Mouse (Mus musculus) intestine, embryonic 15.5 days (tissue): ENCODE measurements around the gene Tspyl1. TPM values are rescaled to one million over a fixed set of nuclear protein-coding genes. Genes with fewer than 3 reads are reported as not detected.
"Not testable (repeated sequence)": the region's sequence is repeated elsewhere in the genome, so short reads cannot be mapped to it uniquely, and the experiment has no call there.

Source experiments
- ATAC-seq: fragments of 200-750 bp; cut with Nextera tagmentation; 2 replicates; pipeline ENCODE4 v1.8.0; 2017; ENCODE audit warnings: moderate TSS enrichment, moderate library complexity
- H3K27ac ChIP-seq: fragments of 300-500 bp; sonication (generic); 2 replicates; pipeline ENCODE4 v1.5.1; 2015; ENCODE audit warnings: mild to moderate bottlenecking, inconsistent platforms
- H3K27me3 ChIP-seq: fragments of 300-500 bp; sonication (generic); replicated peaks from 2 replicates; pipeline ENCODE4 v1.6.1; 2015; ENCODE audit warnings: inconsistent platforms
- H3K36me3 ChIP-seq: fragments of 300-500 bp; sonication (generic); 2 replicates; pipeline ENCODE4 v1.6.1; 2015; ENCODE audit warnings: inconsistent platforms
- H3K4me1 ChIP-seq: fragments of 300-500 bp; sonication (generic); replicated peaks from 2 replicates; pipeline ENCODE4 v1.6.1; 2015; ENCODE audit warnings: inconsistent platforms
- H3K4me2 ChIP-seq: fragments of 300-500 bp; sonication (generic); replicated peaks from 2 replicates; pipeline ENCODE4 v1.6.1; 2015; ENCODE audit warnings: mild to moderate bottlenecking, inconsistent platforms
- H3K4me3 ChIP-seq: fragments of 300-500 bp; sonication (generic); replicated peaks from 2 replicates; pipeline ENCODE4 v1.5.1; 2015; ENCODE audit warnings: inconsistent platforms
- H3K9ac ChIP-seq: fragments of 300-500 bp; sonication (generic); 2 replicates; pipeline ENCODE4 v1.6.1; 2015; ENCODE audit warnings: inconsistent platforms
- H3K9me3 ChIP-seq: fragments of 300-500 bp; sonication (generic); 2 replicates; pipeline ENCODE4 v1.6.1; 2016; ENCODE audit warnings: inconsistent platforms
- WGBS: fragments of 180-500 bp; shearing (Covaris S2); methylation state at CpG from one replicate; pipeline ENCODE4 v1.1.7; 2015; 5-methylcytosine and 5-hydroxymethylcytosine counted together
- polyA plus RNA-seq: library from polyadenylated mRNA; unstranded; fragments of >200 nt; fragmentation: Nextera tagmentation; extraction: Ambion mirVana; gene quantifications from 2 replicates; pipeline ENCODE4 v1.2.1, GENCODE M21; 2015

Tspyl1 gene
- polyA plus RNA-seq: 62.2 and 67.2 TPM in 2 replicates

DNA sequence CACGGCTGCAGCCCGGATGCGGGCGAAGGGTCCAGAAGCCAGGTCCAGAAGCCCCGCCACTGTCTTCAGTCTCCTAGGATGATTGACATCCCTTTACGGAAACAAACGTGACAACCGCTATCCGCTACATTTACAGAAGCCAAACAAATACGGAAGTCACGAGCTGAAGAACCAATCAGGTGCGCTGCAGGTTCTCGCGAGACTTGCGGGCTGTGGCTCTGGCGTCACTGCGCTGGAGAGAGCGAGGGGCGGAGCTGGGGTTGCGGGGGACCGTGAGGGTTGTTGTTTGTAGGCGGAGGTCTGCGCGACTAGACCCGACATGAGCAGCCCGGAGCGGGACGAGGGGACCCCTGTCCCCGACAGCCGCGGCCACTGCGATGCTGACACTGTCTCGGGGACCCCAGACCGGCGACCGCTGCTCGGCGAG is at the start of gene Tspyl1:
Tspyl1 (plus strand) TSS at position 229 of the 427 bp plus-strand sequence.
- H3K9me3 ChIP-seq: no peaks in the 10 kb centered on the region
- H3K4me1 ChIP-seq: peaks cover 12% of the 10 kb centered on the region; the same call in 1 of the 2 replicates
- peak within 1 kb of the TSS; percentile 62; the same call in 1 of the 2 replicates for H3K27ac ChIP-seq
- H3K4me2 ChIP-seq: peak within 1 kb of the TSS; percentile 74
- H3K27me3 ChIP-seq: no peaks in the 10 kb centered on the region
- peak within 1 kb of the TSS; percentile 78 for H3K9ac ChIP-seq
- under 1% methylated on average over 38 of the region's 38 CpGs for WGBS
- H3K36me3 ChIP-seq: no peaks in the 10 kb centered on the region
- H3K4me3 ChIP-seq: peak within 1 kb of the TSS; percentile 78
- peak; percentile 99 for ATAC-seq

DNA sequence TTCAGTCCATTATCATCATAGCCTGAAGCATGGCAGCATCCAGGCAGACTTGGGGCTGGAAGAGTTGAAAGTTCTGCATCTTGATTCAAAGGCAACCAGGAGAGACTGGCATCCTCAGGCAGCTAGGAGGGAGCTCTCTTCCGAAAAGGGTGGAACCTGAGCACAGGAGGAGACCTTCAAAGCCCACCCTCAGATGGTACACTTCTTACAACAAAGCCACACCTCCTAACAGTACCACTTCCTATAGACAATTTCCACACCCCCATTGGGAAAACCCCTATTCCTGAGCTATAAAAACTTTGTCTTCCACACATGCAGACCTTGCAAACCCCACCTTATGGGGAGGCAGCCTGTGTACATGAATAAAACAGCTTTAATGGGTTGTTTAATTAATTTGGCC is 48.6 kb upstream of the Tspyl1 start:
- H3K4me3 ChIP-seq: no peak overlapping the region
- no peaks in the 10 kb centered on the region for H3K27me3 ChIP-seq
- ATAC-seq: no peak
- H3K36me3 ChIP-seq: no peaks in the 10 kb centered on the region
- no peak overlapping the region for H3K4me2 ChIP-seq
- H3K9me3 ChIP-seq: no peaks in the 10 kb centered on the region
- no peaks in the 10 kb centered on the region for H3K4me1 ChIP-seq
- H3K9ac ChIP-seq: no peak overlapping the region
- no peak overlapping the region for H3K27ac ChIP-seq
- WGBS: 79% methylated on average over 1 of the region's 1 CpGs

DNA sequence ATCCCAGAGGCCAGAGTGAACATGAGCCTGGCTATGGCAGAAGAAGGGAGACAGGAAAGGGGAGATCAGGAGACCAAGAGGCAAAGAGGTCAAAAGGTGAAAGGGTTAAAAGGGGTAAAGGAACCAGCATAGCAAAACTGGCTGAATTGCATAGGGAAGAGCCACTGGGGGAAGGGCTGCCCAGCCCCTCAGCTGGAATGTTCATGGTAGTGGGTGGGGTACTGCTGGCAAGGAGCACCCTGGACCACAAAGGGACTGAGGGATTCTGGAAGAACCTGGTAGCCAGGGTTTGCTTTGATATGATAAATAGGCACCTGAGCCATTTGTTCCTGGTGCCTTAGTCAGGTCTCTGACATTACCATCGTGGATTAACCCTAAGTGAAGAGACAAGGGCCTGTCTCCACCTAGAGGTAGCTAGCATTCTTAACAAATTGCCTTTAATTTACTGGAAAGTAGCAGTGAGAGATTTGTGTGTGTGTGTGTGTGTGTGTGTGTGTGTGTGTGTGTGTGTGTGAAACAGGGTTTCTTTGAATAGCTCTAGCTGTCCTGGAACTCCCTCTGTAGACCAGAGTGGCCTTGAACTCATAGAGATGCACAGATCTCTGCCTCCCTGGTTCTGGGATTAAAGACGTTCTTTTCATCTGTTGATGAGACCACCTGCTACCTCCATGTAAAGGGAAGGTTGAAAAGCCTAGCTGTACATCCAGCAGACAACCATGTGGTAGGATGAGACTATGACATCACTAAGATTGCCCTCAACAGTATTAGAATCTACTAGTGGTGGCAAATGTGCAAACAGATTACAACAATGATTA is 47.9 kb upstream of the Tspyl1 start:
- Histone ChIP-seq H3K36me3 (no peaks in the 10 kb centered on the region), H3K4me1 (no peaks in the 10 kb centered on the region), H3K27me3 (no peaks in the 10 kb centered on the region), H3K9ac (no peak overlapping the region), H3K9me3 (no peaks in the 10 kb centered on the region), H3K27ac (no peak overlapping the region), H3K4me3 (no peak overlapping the region), H3K4me2 (no peak overlapping the region)
- 23% methylated on average over 2 of the region's 2 CpGs for WGBS
- ATAC-seq: no peak

DNA sequence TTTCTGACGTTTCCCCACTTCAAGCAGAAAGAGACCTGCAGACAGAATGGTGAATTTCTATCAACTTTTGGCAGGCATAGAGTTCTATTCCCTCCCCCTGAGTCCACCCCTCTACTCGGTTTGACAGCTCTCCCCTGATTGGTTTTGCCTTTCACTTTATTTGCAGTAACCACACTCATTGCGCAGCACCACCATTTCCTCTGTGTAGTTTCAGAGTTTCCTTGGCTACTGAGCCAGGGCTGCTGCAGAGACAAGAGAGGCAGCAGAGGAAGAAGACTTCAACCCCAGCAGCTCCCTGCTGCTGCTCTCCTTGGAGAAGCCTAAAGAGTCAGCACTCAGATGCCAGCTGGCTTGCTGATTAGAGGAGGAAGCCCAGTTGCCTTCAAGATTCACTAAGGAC is 46.6 kb upstream of the Tspyl1 start:
- WGBS: 30% methylated on average over 3 of the region's 3 CpGs
- no peaks in the 10 kb centered on the region for H3K4me1 ChIP-seq
- H3K4me2 ChIP-seq: no peak overlapping the region
- H3K9me3 ChIP-seq: no peaks in the 10 kb centered on the region
- no peak overlapping the region for H3K9ac ChIP-seq
- no peaks in the 10 kb centered on the region for H3K27me3 ChIP-seq
- H3K4me3 ChIP-seq: no peak overlapping the region
- ATAC-seq: no peak
- H3K27ac ChIP-seq: no peak overlapping the region
- no peaks in the 10 kb centered on the region for H3K36me3 ChIP-seq

DNA sequence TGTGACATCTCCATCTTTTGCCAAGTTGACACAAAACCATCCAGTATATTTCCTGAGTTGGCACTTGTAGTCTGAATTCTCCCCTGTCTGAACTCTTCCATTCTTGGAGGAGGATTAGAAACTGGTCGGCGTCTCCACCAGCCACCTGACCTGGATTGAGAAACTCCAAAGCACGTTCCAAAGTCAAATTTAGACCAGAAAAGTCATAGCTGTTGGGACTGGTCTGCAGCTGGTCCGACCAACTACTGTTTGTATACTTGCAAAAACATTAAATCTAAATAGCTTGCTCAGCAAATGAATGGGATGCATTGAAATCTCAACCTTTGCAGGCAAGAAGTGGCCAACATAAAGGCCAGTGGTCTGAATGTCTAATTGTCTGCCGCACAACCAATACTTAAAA is 45.4 kb upstream of the Tspyl1 start:
- Histone ChIP-seq H3K9me3 (no peaks in the 10 kb centered on the region), H3K9ac (no peak overlapping the region), H3K36me3 (no peaks in the 10 kb centered on the region), H3K4me1 (no peaks in the 10 kb centered on the region), H3K27me3 (no peaks in the 10 kb centered on the region), H3K4me3 (no peak overlapping the region), H3K4me2 (no peak overlapping the region), H3K27ac (no peak overlapping the region)
- ATAC-seq: no peak
- 79% methylated on average over 5 of the region's 5 CpGs for WGBS

DNA sequence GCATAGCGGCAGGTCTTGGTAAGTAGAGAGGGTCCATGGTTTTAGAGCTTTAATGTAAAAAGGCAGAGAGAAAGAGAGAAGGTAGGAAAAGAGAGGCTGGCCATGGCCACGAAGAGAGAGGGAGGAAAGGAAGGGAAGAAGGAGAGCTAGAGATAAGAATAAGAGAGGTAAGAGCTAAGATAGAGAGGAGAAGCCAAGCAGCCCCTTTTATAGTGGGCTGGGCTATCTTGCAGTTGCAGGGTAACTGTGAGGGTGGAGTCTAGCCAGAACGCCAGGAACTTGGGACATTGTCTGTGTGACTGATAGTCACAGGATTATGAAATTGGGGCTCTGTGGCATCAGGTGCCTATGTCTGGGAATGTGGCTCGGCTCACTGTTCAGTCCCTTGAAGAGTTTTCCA is 43.5 kb upstream of the Tspyl1 start:
- no peak overlapping the region for H3K27ac ChIP-seq
- no peaks in the 10 kb centered on the region for H3K9me3 ChIP-seq
- no peaks in the 10 kb centered on the region for H3K4me1 ChIP-seq
- no peaks in the 10 kb centered on the region for H3K36me3 ChIP-seq
- no peak overlapping the region for H3K9ac ChIP-seq
- 70% methylated on average over 4 of the region's 4 CpGs for WGBS
- no peak overlapping the region for H3K4me3 ChIP-seq
- H3K4me2 ChIP-seq: no peak overlapping the region
- ATAC-seq: no peak
- no peaks in the 10 kb centered on the region for H3K27me3 ChIP-seq

DNA sequence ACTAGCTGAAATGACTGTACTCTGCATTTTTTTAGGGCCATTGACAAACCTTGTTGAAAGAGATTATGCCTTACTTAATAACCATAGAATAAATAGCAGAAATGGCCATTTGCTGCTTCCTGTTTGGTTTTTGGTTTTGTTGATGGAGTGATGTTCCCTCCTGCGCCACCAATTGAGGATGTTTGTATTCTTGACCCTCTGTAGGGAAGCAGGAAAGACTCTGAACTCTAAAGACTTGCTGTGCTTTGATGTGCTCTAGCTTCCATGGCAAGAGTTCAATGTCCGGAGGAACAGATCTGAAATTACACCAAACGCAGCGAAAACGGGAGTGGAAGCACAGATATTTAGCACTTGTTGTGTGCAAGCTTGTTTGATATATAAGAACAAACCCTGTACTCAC is 37.2 kb upstream of the Tspyl1 start:
- Histone ChIP-seq H3K9me3 (no peaks in the 10 kb centered on the region), H3K4me2 (no peak overlapping the region), H3K4me1 (no peaks in the 10 kb centered on the region), H3K4me3 (no peak overlapping the region), H3K9ac (no peak overlapping the region), H3K27me3 (no peaks in the 10 kb centered on the region), H3K27ac (no peak overlapping the region), H3K36me3 (no peaks in the 10 kb centered on the region)
- ATAC-seq: no peak
- 72% methylated on average over 5 of the region's 5 CpGs for WGBS

DNA sequence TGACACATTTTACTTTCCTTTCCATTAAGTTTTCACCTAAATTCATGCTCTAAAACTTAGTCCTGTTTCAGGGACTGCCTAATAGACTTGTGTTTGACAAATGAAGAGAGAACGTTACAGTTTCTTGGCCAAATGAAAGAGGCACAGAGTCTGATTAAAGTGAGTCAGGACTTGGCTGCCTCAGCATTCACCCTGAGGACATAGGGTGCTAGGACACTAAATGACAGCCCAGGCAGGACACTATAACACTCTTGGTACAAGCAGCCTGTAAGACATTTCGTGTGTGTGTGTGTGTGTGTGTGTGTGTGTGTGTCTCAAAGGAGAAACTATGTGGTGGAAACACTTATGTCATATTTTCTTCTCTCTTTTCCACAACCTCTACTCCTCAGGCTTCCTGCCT is 35.9 kb upstream of the Tspyl1 start:
- H3K4me2 ChIP-seq: no peak overlapping the region
- no peak overlapping the region for H3K27ac ChIP-seq
- H3K27me3 ChIP-seq: no peaks in the 10 kb centered on the region
- H3K9me3 ChIP-seq: no peaks in the 10 kb centered on the region
- ATAC-seq: no peak
- no peaks in the 10 kb centered on the region for H3K4me1 ChIP-seq
- H3K36me3 ChIP-seq: no peaks in the 10 kb centered on the region
- H3K4me3 ChIP-seq: no peak overlapping the region
- WGBS: 65% methylated on average over 2 of the region's 2 CpGs
- no peak overlapping the region for H3K9ac ChIP-seq

DNA sequence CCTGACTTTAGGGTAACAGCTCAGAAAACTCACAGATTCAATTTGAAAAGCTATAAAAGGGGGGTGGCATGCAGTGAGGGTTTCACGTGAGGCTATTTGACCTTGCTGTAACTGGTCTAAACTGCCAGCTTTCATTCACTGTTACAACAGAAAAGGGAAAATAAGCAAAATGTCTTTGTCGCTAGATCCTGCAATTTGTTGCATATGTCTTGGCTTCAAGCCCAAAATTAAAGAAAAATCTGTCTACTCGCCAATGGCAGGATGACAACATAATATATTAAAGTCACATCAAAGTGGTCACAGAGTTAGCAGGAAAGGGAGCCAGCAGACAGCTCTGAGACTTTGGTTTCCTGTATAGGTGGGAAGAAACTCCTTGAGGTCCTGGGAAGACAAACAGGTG is 34.2 kb upstream of the Tspyl1 start:
- no peak for ATAC-seq
- no peak overlapping the region for H3K9ac ChIP-seq
- H3K27ac ChIP-seq: no peak overlapping the region
- no peaks in the 10 kb centered on the region for H3K4me1 ChIP-seq
- H3K4me3 ChIP-seq: no peak overlapping the region
- H3K4me2 ChIP-seq: no peak overlapping the region
- H3K36me3 ChIP-seq: no peaks in the 10 kb centered on the region
- H3K27me3 ChIP-seq: no peaks in the 10 kb centered on the region
- WGBS: 29% methylated on average over 3 of the region's 3 CpGs
- no peaks in the 10 kb centered on the region for H3K9me3 ChIP-seq

DNA sequence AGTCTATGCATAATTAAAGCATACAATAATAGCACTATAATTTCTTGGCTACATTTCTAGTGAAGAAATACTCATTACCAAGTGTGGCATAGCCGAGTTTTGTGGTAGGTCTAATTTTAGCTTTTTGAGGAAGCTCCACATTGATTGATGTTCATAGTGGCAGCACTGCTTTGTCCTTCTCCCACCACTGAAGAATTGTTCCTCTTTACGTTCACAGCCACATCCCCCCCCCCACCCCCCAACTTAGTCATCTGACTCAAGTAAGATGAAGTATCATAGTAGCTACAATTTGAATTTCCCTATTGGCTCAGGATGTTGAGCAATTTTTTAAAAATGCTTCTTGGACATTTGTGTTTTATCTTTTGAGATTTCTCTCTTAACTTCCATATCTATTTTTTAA is 32.4 kb upstream of the Tspyl1 start:
- no peak for ATAC-seq
- no peaks in the 10 kb centered on the region for H3K36me3 ChIP-seq
- no peak overlapping the region for H3K4me3 ChIP-seq
- H3K9ac ChIP-seq: no peak overlapping the region
- WGBS: 42% methylated on average over 2 of the region's 2 CpGs
- no peak overlapping the region for H3K4me2 ChIP-seq
- H3K27ac ChIP-seq: no peak overlapping the region
- H3K9me3 ChIP-seq: no peaks in the 10 kb centered on the region
- H3K27me3 ChIP-seq: no peaks in the 10 kb centered on the region
- no peaks in the 10 kb centered on the region for H3K4me1 ChIP-seq

DNA sequence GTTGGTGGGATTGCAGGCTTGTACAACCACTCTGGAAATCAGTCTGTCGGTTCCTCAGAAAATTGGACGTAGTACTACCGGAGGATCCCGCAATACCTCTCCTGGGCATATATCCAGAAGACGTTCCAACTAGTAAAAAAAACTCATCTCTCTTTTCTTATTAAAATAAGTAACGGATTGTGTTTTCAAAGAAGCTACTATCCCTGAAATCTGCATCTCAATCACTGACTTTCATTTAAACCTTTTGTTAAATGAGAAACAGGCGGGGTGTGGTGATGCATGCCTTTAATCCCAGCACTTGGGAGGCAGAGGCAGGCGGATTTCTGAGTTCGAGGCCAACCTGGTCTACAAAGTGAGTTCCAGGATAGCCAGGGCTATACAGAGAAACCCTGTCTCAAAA is 29.2 kb upstream of the Tspyl1 start:
- H3K9me3 ChIP-seq, ATAC-seq, H3K36me3 ChIP-seq, H3K27ac ChIP-seq, H3K4me1 ChIP-seq, H3K4me3 ChIP-seq, H3K27me3 ChIP-seq, H3K4me2 ChIP-seq, H3K9ac ChIP-seq: not testable (repeated sequence)
- WGBS: 87% methylated on average over 9 of the region's 9 CpGs

DNA sequence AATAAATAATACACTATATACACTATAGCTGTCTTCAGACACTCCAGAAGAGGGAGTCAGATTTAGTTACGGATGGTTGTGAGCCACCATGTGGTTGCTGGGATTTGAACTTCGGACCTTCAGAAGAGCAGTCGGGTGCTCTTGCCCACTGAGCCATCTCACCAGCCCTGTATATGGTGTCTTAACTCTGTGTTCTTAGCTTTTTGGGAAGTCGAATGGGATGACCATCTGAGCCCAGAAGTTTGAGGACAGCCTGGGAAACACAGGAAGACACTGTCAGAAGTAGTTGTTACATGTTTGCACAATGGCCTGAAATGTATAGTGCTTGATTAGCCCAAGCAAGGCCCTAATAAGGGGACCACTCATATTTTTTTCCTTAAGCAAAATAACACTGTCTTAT is 16.9 kb upstream of the Tspyl1 start:
- no peaks in the 10 kb centered on the region for H3K36me3 ChIP-seq
- no peak overlapping the region for H3K27ac ChIP-seq
- H3K4me3 ChIP-seq: no peak overlapping the region
- no peaks in the 10 kb centered on the region for H3K9me3 ChIP-seq
- H3K4me2 ChIP-seq: no peak overlapping the region
- no peaks in the 10 kb centered on the region for H3K4me1 ChIP-seq
- ATAC-seq: no peak
- no peak overlapping the region for H3K9ac ChIP-seq
- no peaks in the 10 kb centered on the region for H3K27me3 ChIP-seq
- WGBS: 86% methylated on average over 4 of the region's 4 CpGs
